Mouse (Mus musculus) spleen, adult 2 months (tissue): ENCODE data around the gene Cdca4. TPM values are rescaled to one million over a fixed set of nuclear protein-coding genes. Genes with fewer than 3 reads are reported as not detected.

Experiments
- DNase-seq, 2 experiments: peaks; one replicate each; pipeline versions ENCODE4 v3.0.0 to v3.0.0-alpha.2; 2012 to 2021; ENCODE audit warnings: low spot score in 2 of 2, low read depth in 1 of 2
- H3K27ac ChIP-seq: fragments of 200-500 bp; 2 replicates; pipeline ENCODE4 v1.5.1; 2012; ENCODE audit warnings: low read length, inconsistent platforms; ENCODE audit not compliant: insufficient read depth
- H3K27me3 ChIP-seq: fragments of 200-500 bp; 2 replicates; pipeline ENCODE4 v1.6.1; 2012; ENCODE audit warnings: mild to moderate bottlenecking, moderate library complexity, low read length, inconsistent platforms; ENCODE audit not compliant: control insufficient read depth, insufficient read depth
- H3K36me3 ChIP-seq: fragments of 200-500 bp; 2 replicates; pipeline ENCODE4 v1.6.1; 2012; ENCODE audit warnings: mild to moderate bottlenecking, low read length, inconsistent platforms; ENCODE audit not compliant: control insufficient read depth, insufficient read depth
- H3K4me1 ChIP-seq: fragments of 200-500 bp; 2 replicates; pipeline ENCODE4 v1.6.1; 2011; ENCODE audit warnings: inconsistent platforms; ENCODE audit not compliant: control insufficient read depth, insufficient read depth, insufficient read length
- H3K4me3 ChIP-seq: fragments of 200-500 bp; 2 replicates; pipeline ENCODE4 v1.5.1; 2011; ENCODE audit warnings: mild to moderate bottlenecking, inconsistent platforms; ENCODE audit not compliant: insufficient read depth, insufficient read length; ENCODE audit errors: extremely low read depth
- CTCF ChIP-seq: fragments of 200-500 bp; IDR thresholded peaks from 2 replicates; pipeline ENCODE4 v1.5.1; 2011; ENCODE audit warnings: mild to moderate bottlenecking, inconsistent platforms; ENCODE audit not compliant: insufficient read depth, insufficient read length, insufficient replicate concordance; ENCODE audit errors: extremely low read depth
- POLR2A ChIP-seq: fragments of 200-500 bp; IDR thresholded peaks from 2 replicates; pipeline ENCODE4 v1.6.1; 2011; ENCODE audit warnings: low read depth, low read length, inconsistent platforms
- WGBS: fragments of 180-500 bp; shearing (Covaris S2); methylation state at CpG from one replicate; pipeline ENCODE4 v1.1.7; 2018; 5-methylcytosine and 5-hydroxymethylcytosine counted together
- polyA plus RNA-seq: library from polyadenylated mRNA; depleted of rRNA; stranded (reverse); fragments of >200 nt; gene quantifications from 2 replicates; pipeline ENCODE4 v1.2.3, GENCODE M21; 2012

Gene Cdca4
- polyA plus RNA-seq, 1 experiment = 30.4 TPM

DNA sequence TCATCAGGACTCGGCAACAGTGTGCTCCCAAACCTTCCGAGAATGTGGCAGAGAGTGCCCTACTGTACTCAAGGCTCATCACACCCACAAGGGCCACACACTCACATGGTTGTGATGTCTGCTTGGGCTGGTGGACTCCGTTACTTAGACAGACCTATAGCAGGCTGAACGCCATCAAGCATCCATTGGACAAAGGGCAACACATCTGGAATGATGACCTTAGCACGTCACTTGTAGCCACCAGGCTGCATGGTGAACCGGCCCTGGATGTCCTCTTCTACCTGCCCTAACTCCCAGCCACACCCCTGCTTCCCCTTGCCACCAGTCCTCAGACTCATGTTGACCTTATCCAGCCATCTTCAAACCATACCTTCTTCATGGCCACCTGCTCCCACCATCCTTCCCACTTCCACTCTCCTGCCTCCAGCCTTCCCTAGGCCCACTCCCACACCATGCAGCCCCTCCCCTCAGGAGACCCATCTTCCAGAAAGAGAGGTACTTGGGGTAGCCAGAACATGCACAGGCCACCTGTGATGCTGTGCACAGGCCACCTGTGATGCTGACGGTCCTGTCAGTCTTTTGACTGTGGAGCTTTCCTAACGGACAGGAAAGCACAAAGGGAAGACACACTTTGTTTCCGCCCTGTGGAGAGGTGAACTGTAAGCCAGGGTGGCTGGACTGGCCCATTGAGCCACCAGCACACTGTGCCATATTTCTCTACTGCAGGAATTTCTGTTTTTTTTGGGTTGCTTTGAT is 29.5 kb upstream of the Cdca4 start:
- 80% methylated on average over 9 of the region's 9 CpGs for WGBS
- peaks cover 58% of the 10 kb centered on the region for H3K4me1 ChIP-seq
- peak overlapping the region; percentile 11; the same call in 1 of the 2 replicates for H3K4me3 ChIP-seq
- H3K36me3 ChIP-seq = peaks cover 5% of the 10 kb centered on the region; the same call in 1 of the 2 replicates
- no peaks in the 10 kb centered on the region for H3K27me3 ChIP-seq
- no peak for DNase-seq
- TF ChIP-seq CTCF = no peak
- no peak for TF ChIP-seq POLR2A
- peak overlapping the region; percentile 93 for H3K27ac ChIP-seq

DNA sequence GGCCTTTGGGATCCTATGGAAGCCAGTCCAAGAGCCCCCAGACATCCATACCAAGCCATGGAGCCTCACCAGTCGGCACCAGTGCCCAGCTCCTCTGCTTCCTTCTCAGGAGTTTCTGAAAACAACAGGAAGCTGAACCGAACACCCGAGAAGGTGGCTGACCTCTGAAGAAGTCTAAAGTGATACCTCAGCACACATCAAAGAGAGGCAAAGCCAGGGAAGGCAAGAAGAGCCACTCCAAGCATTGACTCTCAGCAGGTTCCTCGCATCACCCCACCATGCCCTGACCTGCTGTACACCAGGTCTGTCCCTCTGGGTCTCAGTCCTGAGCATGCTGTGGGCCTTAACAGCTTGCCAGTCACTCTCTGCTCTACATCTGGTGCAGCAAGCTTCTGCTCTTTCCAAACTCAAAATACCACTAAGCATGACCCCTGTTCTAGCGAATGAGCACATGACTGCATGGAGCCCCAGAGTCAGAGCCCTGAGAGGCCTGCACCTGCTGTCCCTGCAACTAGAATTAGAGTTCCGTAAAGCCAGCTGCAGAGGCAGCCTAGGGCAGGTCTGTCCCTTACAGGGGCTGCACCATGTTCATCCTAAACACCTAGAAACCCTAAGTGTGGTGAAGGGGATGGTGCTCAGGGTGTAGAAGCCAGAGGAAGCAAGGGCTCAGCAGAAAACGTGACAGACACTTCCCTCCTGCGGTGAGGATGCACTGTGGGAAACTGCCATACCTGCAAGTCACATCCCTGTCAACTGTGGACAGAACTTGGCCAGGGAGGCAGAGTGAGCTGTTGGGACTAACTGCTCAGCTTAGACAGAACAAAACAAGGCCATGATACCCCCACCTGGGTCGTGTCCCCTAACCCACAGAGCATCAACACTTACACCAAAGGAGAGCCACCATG is 28.1 kb upstream of the Cdca4 start:
- Histone ChIP-seq H3K4me1 (peaks cover 55% of the 10 kb centered on the region), H3K27ac (peak overlapping the region; percentile 93), H3K4me3 (peak overlapping the region; percentile 32; the same call in 1 of the 2 replicates), H3K36me3 (peaks cover 10% of the 10 kb centered on the region), H3K27me3 (no peaks in the 10 kb centered on the region)
- DNase-seq = no peak
- TF ChIP-seq CTCF (no peak), POLR2A (no peak)
- WGBS = 17% methylated on average over 9 of the region's 9 CpGs

DNA sequence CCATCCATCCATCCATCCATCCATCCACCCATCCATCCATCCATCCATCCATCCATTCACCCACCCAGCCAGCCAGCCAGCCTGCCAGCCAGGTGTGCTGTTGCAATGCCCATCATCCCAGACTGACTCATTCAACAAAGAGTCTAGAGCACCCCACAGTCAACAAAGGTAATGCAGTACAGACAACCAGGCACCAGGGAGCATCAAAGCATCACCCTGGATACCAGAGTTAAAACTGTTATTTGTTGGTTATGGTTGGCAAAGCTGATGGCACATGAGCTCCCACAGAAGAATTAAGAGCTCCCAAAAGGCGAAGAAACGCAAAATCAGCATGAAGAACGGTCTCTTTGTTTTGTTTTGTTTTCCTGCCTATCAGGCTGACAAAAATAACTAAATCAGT is 27.1 kb upstream of the Cdca4 start:
- DNase-seq = no peak
- TF ChIP-seq POLR2A = no peak
- peak; percentile 29; the same call in 1 of the 2 replicates for TF ChIP-seq CTCF

GRCm38 (mm10) chr12:112854610-112855333 is 25.5 kb upstream of the Cdca4 start:
- peak; percentile 67 to 73 for DNase-seq
- peaks cover 53% of the 10 kb centered on the region; the same call in 1 of the 2 replicates for H3K4me1 ChIP-seq
- peaks cover 24% of the 10 kb centered on the region for H3K36me3 ChIP-seq
- H3K27me3 ChIP-seq = no peaks in the 10 kb centered on the region
- TF ChIP-seq CTCF (no peak), POLR2A (no peak)
- WGBS = 42% methylated on average over 7 of the region's 7 CpGs
- peak overlapping the region; percentile 84 for H3K27ac ChIP-seq
- no peak overlapping the region for H3K4me3 ChIP-seq

More for the DNA sequence above, 27.1 kb upstream of the Cdca4 start:
- Histone ChIP-seq H3K4me1 (peaks cover 48% of the 10 kb centered on the region; the same call in 1 of the 2 replicates), H3K27ac (peak overlapping the region; percentile 93), H3K36me3 (peaks cover 20% of the 10 kb centered on the region), H3K27me3 (no peaks in the 10 kb centered on the region), H3K4me3 (no peak overlapping the region)
- WGBS = 77% methylated on average over 3 of the region's 3 CpGs

DNA sequence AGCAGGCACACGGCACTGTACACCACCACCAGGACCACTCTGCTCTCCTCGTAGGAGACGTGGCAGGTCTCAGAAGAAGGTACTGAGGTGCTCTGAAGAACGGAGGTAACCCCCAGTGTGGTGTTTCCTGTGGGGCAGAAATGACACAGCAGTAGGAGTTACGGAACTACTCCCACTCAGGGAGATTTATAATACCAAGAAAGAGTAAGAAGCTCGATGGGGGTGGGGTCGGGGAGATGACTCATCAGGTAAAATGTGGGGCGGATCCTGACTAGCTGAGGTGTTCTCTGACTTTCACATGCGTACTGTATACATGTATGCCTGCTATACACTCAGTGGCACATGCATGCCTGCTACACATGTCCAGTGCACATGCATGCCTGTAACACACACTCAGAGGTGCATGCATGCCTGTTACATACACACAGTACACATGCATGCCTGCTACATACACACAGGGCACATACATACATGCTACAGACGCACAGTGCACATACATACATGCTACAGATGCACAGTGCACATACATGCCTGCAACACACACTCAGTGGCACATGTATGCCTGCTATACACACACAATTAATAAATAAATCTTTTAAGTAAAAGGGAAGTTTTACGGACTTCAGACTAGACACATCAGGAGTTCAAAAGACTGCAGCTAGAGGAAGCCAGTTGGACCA is 24.0 kb upstream of the Cdca4 start:
- peaks cover 24% of the 10 kb centered on the region for H3K36me3 ChIP-seq
- H3K4me3 ChIP-seq = no peak overlapping the region
- WGBS = 60% methylated on average over 11 of the region's 11 CpGs
- TF ChIP-seq CTCF (no peak), POLR2A (no peak)
- no peaks in the 10 kb centered on the region for H3K27me3 ChIP-seq
- peaks cover 42% of the 10 kb centered on the region; the same call in 1 of the 2 replicates for H3K4me1 ChIP-seq
- H3K27ac ChIP-seq = no peak overlapping the region
- no peak for DNase-seq

- WGBS = 86% methylated on average over 8 of the region's 8 CpGs
- no peak for TF ChIP-seq CTCF
- TF ChIP-seq POLR2A = no peak
- no peak for DNase-seq
- Histone ChIP-seq H3K27ac (no peak overlapping the region), H3K27me3 (no peaks in the 10 kb centered on the region), H3K36me3 (peaks cover 24% of the 10 kb centered on the region), H3K4me1 (peaks cover 22% of the 10 kb centered on the region; the same call in 1 of the 2 replicates), H3K4me3 (no peak overlapping the region)
Measured at GRCm38 (mm10) chr12:112851116-112851515, 21.9 kb upstream of the Cdca4 start.
